Mouse (Mus musculus) MEL (cell line): ENCODE results near the gene Cox4i2. TPM values are rescaled to one million over a fixed set of nuclear protein-coding genes. Genes with fewer than 3 reads are reported as not detected.

ENCODE experiments used
- DNase-seq: peaks from one replicate; pipeline ENCODE4 v3.0.0; 2011; ENCODE audit warnings: low read depth, low spot score
- H3K27ac ChIP-seq: 2 replicates; pipeline ENCODE4 v1.5.1; 2012; ENCODE audit warnings: low read depth, mild to moderate bottlenecking, control low read depth, low read length, moderate library complexity; ENCODE audit not compliant: control insufficient read depth
- H3K27me3 ChIP-seq, 2 experiments: fragments of 150-350 bp in 1 of 2; sonication (generic) in 1 of 2; 2 replicates each; pipeline ENCODE4 v1.6.1; 2012; ENCODE audit warnings: low read length in 2 of 2, mild to moderate bottlenecking in 2 of 2, improper control_type of control experiment in 1 of 2, moderate library complexity in 1 of 2; ENCODE audit not compliant: insufficient read depth in 2 of 2, control insufficient read depth in 1 of 2
- H3K36me3 ChIP-seq, 2 experiments: 2 replicates each; pipeline ENCODE4 v1.6.1; 2012 to 2014; ENCODE audit warnings: low read length in 2 of 2, improper control_type of control experiment in 1 of 2, inconsistent platforms in 1 of 2, mild to moderate bottlenecking in 1 of 2; ENCODE audit not compliant: insufficient read depth in 2 of 2, control insufficient read depth in 1 of 2
- H3K4me1 ChIP-seq, 2 experiments: fragments of 150-350 bp in 1 of 2; sonication (generic) in 1 of 2; 2 replicates each; pipeline ENCODE4 v1.6.1; 2012; ENCODE audit warnings: low read length in 2 of 2, improper control_type of control experiment in 1 of 2, mild to moderate bottlenecking in 1 of 2; ENCODE audit not compliant: insufficient read depth in 2 of 2, control insufficient read depth in 1 of 2
- H3K4me3 ChIP-seq, 2 experiments: fragments of 150-350 bp in 1 of 2; sonication (generic) in 1 of 2; 2 replicates each; pipeline ENCODE4 v1.5.1; 2012; ENCODE audit warnings: low read depth in 2 of 2, low read length in 2 of 2, mild to moderate bottlenecking in 2 of 2, moderate library complexity in 2 of 2, control low read depth in 1 of 2, improper control_type of control experiment in 1 of 2; ENCODE audit not compliant: control insufficient read depth in 1 of 2, insufficient read depth in 1 of 2
- H3K79me2 ChIP-seq: 2 replicates; pipeline ENCODE4 v1.6.1; 2012; ENCODE audit warnings: mild to moderate bottlenecking, low read length, moderate library complexity; ENCODE audit not compliant: control insufficient read depth, poor library complexity, insufficient read depth
- H3K9ac ChIP-seq: 2 replicates; pipeline ENCODE4 v1.6.1; 2012; ENCODE audit warnings: low read depth, mild to moderate bottlenecking, control low read depth, low read length, moderate library complexity; ENCODE audit not compliant: control insufficient read depth, poor library complexity, severe bottlenecking
- H3K9me3 ChIP-seq: fragments of 150-350 bp; sonication (generic); replicated peaks from 2 replicates; pipeline ENCODE4 v1.6.1; 2012; ENCODE audit warnings: mild to moderate bottlenecking, low read length, improper control_type of control experiment, moderate library complexity; ENCODE audit not compliant: insufficient read depth
- EP300 ChIP-seq, 2 experiments: IDR thresholded peaks; 2 replicates each; pipeline ENCODE4 v1.6.1; 2011; ENCODE audit warnings: improper control_type of control experiment in 2 of 2, low read length in 2 of 2, low read depth in 1 of 2, mild to moderate bottlenecking in 1 of 2
- ETS1 ChIP-seq: IDR thresholded peaks from 2 replicates; pipeline ENCODE4 v1.6.1; 2012; ENCODE audit warnings: low read depth, mild to moderate bottlenecking, inconsistent platforms, low read length, improper control_type of control experiment, moderate library complexity
- JUND ChIP-seq: IDR thresholded peaks from 2 replicates; pipeline ENCODE4 v1.6.1; 2011; ENCODE audit warnings: low read depth, mild to moderate bottlenecking, improper control_type of control experiment, low read length
- KAT2A ChIP-seq: conservative IDR thresholded peaks from 2 replicates; pipeline ENCODE4 v1.6.1; 2012; ENCODE audit warnings: low read depth, low read length, improper control_type of control experiment, inconsistent platforms
- MAFK ChIP-seq: IDR thresholded peaks from 2 replicates; pipeline ENCODE4 v1.6.1; 2011; ENCODE audit warnings: low read depth, mild to moderate bottlenecking, low read length, improper control_type of control experiment, borderline replicate concordance
- MAX ChIP-seq: IDR thresholded peaks from 2 replicates; pipeline ENCODE4 v1.6.1; 2011; ENCODE audit warnings: low read length, improper control_type of control experiment
- MAZ ChIP-seq: IDR thresholded peaks from 2 replicates; pipeline ENCODE4 v1.6.1; 2012; ENCODE audit warnings: low read depth, mild to moderate bottlenecking, inconsistent platforms, low read length, improper control_type of control experiment
- MEF2A ChIP-seq: IDR thresholded peaks from 2 replicates; pipeline ENCODE4 v1.6.1; 2014; ENCODE audit warnings: low read depth, mild to moderate bottlenecking, inconsistent platforms, low read length, improper control_type of control experiment; ENCODE audit not compliant: poor library complexity, insufficient replicate concordance, severe bottlenecking; ENCODE audit errors: extremely low read depth
- NRF1 ChIP-seq: IDR thresholded peaks from 2 replicates; pipeline ENCODE4 v1.6.1; 2014; ENCODE audit warnings: low read depth, mild to moderate bottlenecking, inconsistent platforms, low read length, improper control_type of control experiment, moderate library complexity; ENCODE audit not compliant: poor library complexity, insufficient read depth, severe bottlenecking
- POLR2AphosphoS5 ChIP-seq: IDR thresholded peaks from 2 replicates; pipeline ENCODE4 v1.6.1; 2012; ENCODE audit warnings: low read depth, borderline replicate concordance, mild to moderate bottlenecking, inconsistent platforms, low read length, moderate library complexity, mixed read lengths
- TAL1 ChIP-seq: IDR thresholded peaks from 2 replicates; pipeline ENCODE4 v1.6.1; 2012; ENCODE audit warnings: mild to moderate bottlenecking, inconsistent platforms, low read length, moderate library complexity, mixed read lengths
- TCF12 ChIP-seq: IDR thresholded peaks from 2 replicates; pipeline ENCODE4 v1.6.1; 2014; ENCODE audit warnings: low read depth, mild to moderate bottlenecking, inconsistent platforms, low read length, improper control_type of control experiment, moderate library complexity
- USF1 ChIP-seq: IDR thresholded peaks from 2 replicates; pipeline ENCODE4 v1.6.1; 2014; ENCODE audit warnings: low read depth, mild to moderate bottlenecking, inconsistent platforms, low read length, improper control_type of control experiment, moderate library complexity
- ZNF384 ChIP-seq: IDR thresholded peaks from 2 replicates; pipeline ENCODE4 v1.6.1; 2012; ENCODE audit warnings: low read depth, mild to moderate bottlenecking, inconsistent platforms, low read length, improper control_type of control experiment
- polyA plus RNA-seq, 2 experiments: library from polyadenylated mRNA; stranded (reverse) in 1 of 2; unstranded in 1 of 2; fragments of >175 nt in 1 of 2; fragments of >200 nt in 1 of 2; gene quantifications; 2 replicates each; pipeline versions ENCODE4 v1.2.1 to v1.2.4; 2012; ENCODE audit warnings: low replicate concordance in 2 of 2, low read depth in 1 of 2; ENCODE audit not compliant: insufficient read length in 2 of 2, insufficient read depth in 1 of 2, missing spikeins in 1 of 2
- total RNA-seq: library from RNA; depleted of rRNA; stranded (reverse); fragments of 300-350 nt; gene quantifications from 2 replicates; pipeline ENCODE4 v1.2.3, GENCODE M21; 2012

The Cox4i2 gene
- total and polyA plus RNA-seq, 3 experiments = 0.17 TPM; not detected in 2

- no peak for TF ChIP-seq MAZ
- no peak for TF ChIP-seq TCF12
- no peak for TF ChIP-seq MAFK
- TF ChIP-seq ZNF384 = no peak
- no peak for TF ChIP-seq POLR2AphosphoS5
- no peak for TF ChIP-seq MAX
- TF ChIP-seq KAT2A = no peak
- TF ChIP-seq NRF1 = no peak
- no peak for TF ChIP-seq USF1
- no peaks in the 10 kb centered on the region for H3K27me3 ChIP-seq
- no peak overlapping the region for H3K4me3 ChIP-seq
- H3K27ac ChIP-seq = no peak overlapping the region
- no peaks in the 10 kb centered on the region for H3K79me2 ChIP-seq
- H3K4me1 ChIP-seq = 0 out of 4 replicates have a peak, but pooled peaks cover 0 to 3% of the 10 kb centered on the region in 2 experiments
- H3K36me3 ChIP-seq = peaks cover 0 to 2% of the 10 kb centered on the region in 2 experiments; a peak in 1 of 4 replicates
- H3K9ac ChIP-seq = no peak overlapping the region
- H3K9me3 ChIP-seq = no peaks in the 10 kb centered on the region
- DNase-seq = no peak
Observed at GRCm38 (mm10) chr2:152781031-152781711, 27.2 kb downstream of the Cox4i2 start.

- Histone ChIP-seq H3K27me3 (no peaks in the 10 kb centered on the region), H3K27ac (no peak overlapping the region), H3K9me3 (no peaks in the 10 kb centered on the region), H3K9ac (no peak overlapping the region), H3K4me3 (no peak overlapping the region), H3K4me1 (peaks cover 2 to 10% of the 10 kb centered on the region in 2 experiments; a peak in 3 of 4 replicates)
- TF ChIP-seq MEF2A = no peak
- TF ChIP-seq EP300 (IDR thresholded peaks at IDR 0.05; ENCODE audit: low read depth in 1 of 2, low read length in 2 of 2) = no peak
- no peak for TF ChIP-seq JUND
- TF ChIP-seq TAL1 = no peak
- TF ChIP-seq ETS1 = no peak
- TF ChIP-seq, all 39 proteins: peak for 0
- Histone ChIP-seq H3K79me2 (no peaks in the 10 kb centered on the region), H3K36me3 (peaks cover 0 to 9% of the 10 kb centered on the region in 2 experiments; a peak in 2 of 4 replicates)
- no peak for DNase-seq
Observed at GRCm38 (mm10) chr2:152782656-152783055, 28.7 kb downstream of the Cox4i2 start.
